Mouse (Mus musculus) neural tube, embryonic 10.5 days (tissue): ENCODE measurements around the gene Polm.

Source experiments
- DNase-seq: peaks from one replicate; pipeline ENCODE4 v3.0.0-alpha.2; 2017; ENCODE audit warnings: low spot score; ENCODE audit errors: extremely low spot score

Polm gene

GRCm38 (mm10) chr11:5804174-5804573, 33.6 kb downstream of the Polm start:
- no peak for DNase-seq

GRCm38 (mm10) chr11:5803551-5803981, 34.2 kb downstream of the Polm start, which contains the start of gene Pgam2:
Pgam2 (minus strand) TSS chr11:5803733.
- DNase-seq, result no peak

- DNase-seq, result no peak
Measured at GRCm38 (mm10) chr11:5802457-5803217, 35.2 kb downstream of the Polm start.

GRCm38 (mm10) chr11:5802005-5802404, 35.8 kb downstream of the Polm start:
- no peak for DNase-seq

GRCm38 (mm10) chr11:5801511-5801910, 36.3 kb downstream of the Polm start:
- DNase-seq, result no peak

GRCm38 (mm10) chr11:5799621-5800490, 38.0 kb downstream of the Polm start:
- DNase-seq, result no peak

GRCm38 (mm10) chr11:5797928-5798327, 39.9 kb downstream of the Polm start:
- DNase-seq, result no peak

- no peak for DNase-seq
Measured at GRCm38 (mm10) chr11:5797371-5797770, 40.4 kb downstream of the Polm start.

GRCm38 (mm10) chr11:5796939-5797338, 40.9 kb downstream of the Polm start:
- no peak for DNase-seq

GRCm38 (mm10) chr11:5795706-5796105, 42.1 kb downstream of the Polm start:
- DNase-seq, result no peak

GRCm38 (mm10) chr11:5795290-5795689, 42.5 kb downstream of the Polm start:
- no peak for DNase-seq

- DNase-seq, result no peak
Measured at GRCm38 (mm10) chr11:5790431-5790830, 47.4 kb downstream of the Polm start.

GRCm38 (mm10) chr11:5789754-5790333, 48.0 kb downstream of the Polm start:
- no peak for DNase-seq

GRCm38 (mm10) chr11:5789071-5789753, 48.6 kb downstream of the Polm start:
- no peak for DNase-seq

GRCm38 (mm10) chr11:5788056-5789014, 49.5 kb downstream of the Polm start, which contains the start of gene Dbnl:
Dbnl (plus strand) TSS chr11:5788488.
- peak; percentile 95 for DNase-seq

GRCm38 (mm10) chr11:5787671-5788055, 50.2 kb downstream of the Polm start:
- DNase-seq, result no peak

GRCm38 (mm10) chr11:5785732-5786131, 52.1 kb downstream of the Polm start:
- DNase-seq, result no peak

GRCm38 (mm10) chr11:5782199-5782944, 55.4 kb downstream of the Polm start:
- no peak for DNase-seq

- no peak for DNase-seq
Measured at GRCm38 (mm10) chr11:5780035-5780499, 57.7 kb downstream of the Polm start.
